ENCODE assay signal across 18 mouse cellular contexts in the genomic region with DNA sequence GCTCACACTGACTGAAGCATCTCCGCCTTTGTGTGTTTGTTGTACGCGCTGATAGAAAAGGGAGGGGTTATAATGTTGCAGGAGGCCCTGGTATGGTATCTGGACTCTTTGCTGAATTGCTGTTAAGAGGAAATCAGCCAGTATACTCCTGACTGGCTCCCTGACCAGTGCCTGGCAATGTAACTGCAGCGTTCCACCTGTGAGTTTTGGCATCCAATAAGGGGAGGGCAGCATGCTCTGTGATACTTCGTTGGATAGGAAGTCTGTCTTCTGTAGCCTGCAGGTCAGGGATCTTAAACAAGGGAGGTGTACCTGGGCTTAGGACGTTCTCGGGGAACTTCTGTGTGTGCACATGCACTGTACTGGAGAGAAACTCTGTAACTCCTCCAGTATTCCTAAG. TPM values are rescaled to one million over a fixed set of nuclear protein-coding genes. Genes with fewer than 3 reads are reported as not detected.
DNase-seq lines count a peak whose midpoint lies in the region.
"Had no signal": no experiment of that assay in that cellular context is flagged by ENCODE, and none has a peak within 500 bp of the region (broad histone marks: within the 10 kb centered on the region; RNA-seq: fewer than 3 reads in every experiment).

No protein-coding gene starts in this region.

- peak; percentile 85 for DNase-seq in brain, adult 2 months (ENCODE audit: low read depth, low spot score)
- peak; percentile 58 for DNase-seq in cerebellum, adult 11 months
- DNase-seq in cerebellum, adult 8-10 months: peak; percentile 58
- DNase-seq in cerebellum, postnatal 14 days: peak; percentile 68 to 83
- no peak for DNase-seq in heart, postnatal 10 days
- DNase-seq in left cerebral cortex, postnatal 36 days (ENCODE audit: low spot score in 2 of 2): no peak
- no peak for DNase-seq in ovary, postnatal 14 days (ENCODE audit: low spot score)
- DNase-seq in embryo, embryonic 11 days: no peak
- DNase-seq: adrenal gland, adult 2 months; adrenal gland, postnatal 25 days; forebrain, postnatal 0 days; gastrocnemius, adult 2 months; gastrocnemius, postnatal 25 days; heart, postnatal 4 days; kidney, adult 18-20 months had no signal

- intact Hi-C loops in heart, postnatal 10 days (cut with DNase I): no loop called here
- intact Hi-C loops in left cerebral cortex, postnatal 36 days (cut with DNase I): loop anchor here (10.0 kb wide), 1 partner anchor 276 kb away; a partner anchor contains a TSS

RNA-seq across cellular contexts. Expression of a gene that starts 36.2 kb away (rescaled TPM):
- total RNA-seq in heart, postnatal 10 days (2021): 10 to 100 TPM; 59.9 to 72.8 TPM
- 100 to 1,000 TPM in 1 of 2 experiments, 10 to 100 TPM in 1; 86.3 to 112 TPM for total RNA-seq in left cerebral cortex, postnatal 36 days (2021)

RNA-seq across cellular contexts. Expression of a gene that starts 36.3 kb away (rescaled TPM):
- not detected for total RNA-seq in heart, postnatal 10 days (2021)
- under 1 TPM in 1 of 2 experiments, not detected in 1; 0.43 TPM for total RNA-seq in left cerebral cortex, postnatal 36 days (2021)
- total RNA-seq: common myeloid progenitor, adult 5-6 weeks; gastrocnemius, adult 2 months; gastrocnemius, postnatal 25 days; granulocyte monocyte progenitor cell, adult 5-6 weeks; heart, postnatal 4 days; hindbrain, postnatal 0 days had no signal

RNA-seq across cellular contexts. Expression of a gene that starts 43.7 kb away (rescaled TPM):
- total RNA-seq in heart, postnatal 10 days (2021): 1 to 10 TPM; 8.0 to 9.2 TPM
- total RNA-seq in left cerebral cortex, postnatal 36 days (2021): 1 to 10 TPM; 2.6 to 2.7 TPM

RNA-seq across cellular contexts. Expression of a gene that starts 53.3 kb away (rescaled TPM):
- total RNA-seq in heart, postnatal 10 days (2021): 1 to 10 TPM; 4.9 TPM
- 1 to 10 TPM; 6.2 to 6.6 TPM for total RNA-seq in left cerebral cortex, postnatal 36 days (2021)

Comparison
In these comparisons a context has a peak if more than half of its experiments do, and no peak if none do; other contexts are left out.
1. DNase-seq: peak in brain, adult 2 months (single experiment), cerebellum, adult 11 months (single experiment), cerebellum, adult 8-10 months (single experiment) and cerebellum, postnatal 14 days (2 of 2); none in heart, postnatal 10 days (0 of 2), left cerebral cortex, postnatal 36 days (0 of 2), ovary, postnatal 14 days (single experiment) and embryo, embryonic 11 days (single experiment).